Mouse (Mus musculus) CD4-positive naive resting alpha-beta T cell, adult 76 days (primary cell): Measurements from ENCODE around the gene Olfr969. TPM values are rescaled to one million over a fixed set of nuclear protein-coding genes. Genes with fewer than 3 reads are reported as not detected.

ENCODE experiments used
- total RNA-seq: library from RNA; stranded (reverse); gene quantifications from one replicate; pipeline ENCODE4 v1.2.4, GENCODE M21; 2023

Gene Olfr969
- not detected for total RNA-seq

GRCm38 (mm10) chr9:39790558-39790957 lies at the start of gene Olfr969:
Gene Olfr969 (plus strand): TSS chr9:39790945.

GRCm38 (mm10) chr9:39745949-39746348 lies 44.8 kb upstream of the Olfr969 start, which contains the start of gene Olfr967:
Gene Olfr967 (plus strand): TSS chr9:39746249.

GRCm38 (mm10) chr9:39783153-39783552 lies 7.6 kb upstream of the Olfr969 start, which contains the start of gene Olfr968:
Gene Olfr968 (minus strand): TSS chr9:39783253.

GRCm38 (mm10) chr9:39808560-39808959 lies 17.8 kb downstream of the Olfr969 start, which contains the start of gene Olfr970:
Gene Olfr970 (plus strand): TSS chr9:39808860.

GRCm38 (mm10) chr9:39836576-39836975 lies 45.8 kb downstream of the Olfr969 start, which contains the start of gene Olfr971:
Gene Olfr971 (plus strand): TSS chr9:39836876.

Other genes with a start within 250 kb of the Olfr969 start
- gene Olfr958, start 236.9 kb upstream of the Olfr969 start, total RNA-seq: not detected
- gene Olfr959, start 215.4 kb upstream of the Olfr969 start, total RNA-seq: not detected
- not detected for gene AW551984, start 186.5 kb upstream of the Olfr969 start, total RNA-seq
- not detected for gene Olfr148, start 180.3 kb upstream of the Olfr969 start, total RNA-seq
- gene Olfr960, start 169.6 kb upstream of the Olfr969 start, total RNA-seq: not detected
- not detected for gene Olfr961, start 145.9 kb upstream of the Olfr969 start, total RNA-seq
- gene Olfr963, start 123.7 kb upstream of the Olfr969 start, total RNA-seq: not detected
- gene Olfr149, start 83.8 kb upstream of the Olfr969 start, total RNA-seq: not detected
- not detected for gene Olfr965, start 79.6 kb upstream of the Olfr969 start, total RNA-seq
- not detected for gene Olfr150, start 60.0 kb upstream of the Olfr969 start, total RNA-seq
- gene Olfr967, start 44.7 kb upstream of the Olfr969 start, total RNA-seq: not detected
- not detected for gene Olfr968, start 7.7 kb upstream of the Olfr969 start, total RNA-seq
- gene Olfr970, start 17.9 kb downstream of the Olfr969 start, total RNA-seq: not detected
- gene Olfr971, start 45.9 kb downstream of the Olfr969 start, total RNA-seq: not detected
- not detected for gene Olfr972, start 75.5 kb downstream of the Olfr969 start, total RNA-seq
- not detected for gene Olfr229, start 116.4 kb downstream of the Olfr969 start, total RNA-seq
- gene Olfr974, start 146.6 kb downstream of the Olfr969 start, total RNA-seq: not detected
- gene Olfr975, start 161.1 kb downstream of the Olfr969 start, total RNA-seq: not detected
- not detected for gene Olfr976, start 170.2 kb downstream of the Olfr969 start, total RNA-seq
- not detected for gene Olfr978, start 201.2 kb downstream of the Olfr969 start, total RNA-seq
- not detected for gene Olfr979, start 212.5 kb downstream of the Olfr969 start, total RNA-seq
- gene Olfr980, start 218.6 kb downstream of the Olfr969 start, total RNA-seq: not detected
- not detected for gene Olfr981, start 230.5 kb downstream of the Olfr969 start, total RNA-seq